Mouse (Mus musculus): ENCODE measurements at regions not wholly inside any gene's neighbourhood (a gene's known extent, or its start where the extent isn't known, plus 50 kb on each side); places are given as distances from the start of the nearest gene placed in this dataset.

GRCm38 (mm10) chr16:73117338-73117737, 809.2 kb downstream of the Robo1 start:
- 78% methylated on average over 2 of the region's 2 CpGs for WGBS (ENCODE audit: insufficient replicate concordance)
- ATAC-seq (replicated peaks; ENCODE audit: insufficient number of reproducible peaks, low FRiP score, low TSS enrichment): no peak
- no peaks in the 10 kb centered on the region for H3K9me3 ChIP-seq (replicated peaks; ENCODE audit: control insufficient read depth, low read length)
- no peaks in the 10 kb centered on the region for H3K36me3 ChIP-seq (ENCODE audit: control insufficient read depth, insufficient read depth, low read length)
- no peak overlapping the region for H3K4me2 ChIP-seq
- H3K4me3 ChIP-seq (ENCODE audit: low read depth, low read length): no peak overlapping the region
- no peak overlapping the region for H3K27ac ChIP-seq (ENCODE audit: low read depth, low read length)
- H3K27me3 ChIP-seq (ENCODE audit: control insufficient read depth, insufficient read depth, low read length): no peaks in the 10 kb centered on the region
- no peaks in the 10 kb centered on the region for H3K4me1 ChIP-seq (ENCODE audit: control insufficient read depth, insufficient read depth, low read length)
- no peak overlapping the region for H3K9ac ChIP-seq (ENCODE audit: low read depth, low read length)

DNA sequence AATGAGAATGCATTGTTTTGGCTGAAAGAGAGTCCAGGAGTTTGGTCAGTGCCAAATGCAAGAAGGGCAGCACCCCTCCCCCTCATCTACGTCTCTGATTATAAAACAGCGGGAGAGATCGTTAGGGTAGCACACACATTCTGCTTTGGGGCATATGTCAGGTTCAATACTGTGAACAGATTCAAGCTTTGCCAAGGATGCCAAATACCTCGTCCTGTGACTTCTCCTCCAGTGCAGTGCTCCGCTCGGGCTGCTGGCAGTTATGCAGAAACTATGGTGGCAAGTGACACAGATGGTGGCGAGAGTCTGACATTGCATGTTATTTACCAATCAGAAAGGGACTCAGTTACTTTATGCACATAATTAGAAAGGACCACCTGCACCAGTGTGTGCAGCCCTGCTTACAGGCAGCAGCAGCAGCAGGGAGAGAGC, 799.9 kb downstream of the Robo1 start:
- no peak overlapping the region for H3K27ac ChIP-seq (ENCODE audit: low read depth, low read length)
- no peaks in the 10 kb centered on the region for H3K4me1 ChIP-seq (ENCODE audit: control insufficient read depth, insufficient read depth, low read length)
- no peaks in the 10 kb centered on the region for H3K36me3 ChIP-seq (ENCODE audit: control insufficient read depth, insufficient read depth, low read length)
- H3K27me3 ChIP-seq (ENCODE audit: control insufficient read depth, insufficient read depth, low read length): no peaks in the 10 kb centered on the region
- 81% methylated on average over 7 of the region's 7 CpGs for WGBS (ENCODE audit: insufficient replicate concordance)
- H3K9ac ChIP-seq (ENCODE audit: low read depth, low read length): no peak overlapping the region
- H3K4me2 ChIP-seq: no peak overlapping the region
- H3K4me3 ChIP-seq (ENCODE audit: low read depth, low read length): no peak overlapping the region
- no peaks in the 10 kb centered on the region for H3K9me3 ChIP-seq (replicated peaks; ENCODE audit: control insufficient read depth, low read length)
- no peak for ATAC-seq (replicated peaks; ENCODE audit: insufficient number of reproducible peaks, low FRiP score, low TSS enrichment)

DNA sequence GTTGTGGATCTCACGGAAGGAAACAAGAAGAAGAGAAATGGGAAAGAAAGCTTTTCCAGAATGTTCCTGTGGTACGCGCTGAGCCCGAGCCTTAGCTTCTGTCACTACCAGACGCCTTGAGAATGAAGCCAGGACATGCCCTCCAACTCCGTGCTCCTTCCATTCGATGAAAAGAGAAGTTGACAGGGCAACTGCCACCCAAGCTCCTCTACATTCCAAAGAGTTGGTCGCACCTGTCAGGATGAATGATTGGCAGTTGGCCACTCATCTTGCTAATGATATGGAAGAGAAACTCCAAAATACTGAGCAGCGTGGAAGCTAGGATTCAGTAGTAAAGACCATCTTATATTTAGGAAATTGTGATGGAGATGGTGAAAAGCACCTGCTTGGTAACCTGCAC, 799.5 kb downstream of the Robo1 start:
- WGBS (ENCODE audit: insufficient replicate concordance): 88% methylated on average over 9 of the region's 9 CpGs
- H3K36me3 ChIP-seq (ENCODE audit: control insufficient read depth, insufficient read depth, low read length): no peaks in the 10 kb centered on the region
- ATAC-seq (replicated peaks; ENCODE audit: insufficient number of reproducible peaks, low FRiP score, low TSS enrichment): no peak
- no peak overlapping the region for H3K4me2 ChIP-seq
- H3K4me1 ChIP-seq (ENCODE audit: control insufficient read depth, insufficient read depth, low read length): no peaks in the 10 kb centered on the region
- H3K9me3 ChIP-seq (replicated peaks; ENCODE audit: control insufficient read depth, low read length): no peaks in the 10 kb centered on the region
- no peak overlapping the region for H3K27ac ChIP-seq (ENCODE audit: low read depth, low read length)
- no peak overlapping the region for H3K4me3 ChIP-seq (ENCODE audit: low read depth, low read length)
- H3K27me3 ChIP-seq (ENCODE audit: control insufficient read depth, insufficient read depth, low read length): no peaks in the 10 kb centered on the region
- no peak overlapping the region for H3K9ac ChIP-seq (ENCODE audit: low read depth, low read length)

DNA sequence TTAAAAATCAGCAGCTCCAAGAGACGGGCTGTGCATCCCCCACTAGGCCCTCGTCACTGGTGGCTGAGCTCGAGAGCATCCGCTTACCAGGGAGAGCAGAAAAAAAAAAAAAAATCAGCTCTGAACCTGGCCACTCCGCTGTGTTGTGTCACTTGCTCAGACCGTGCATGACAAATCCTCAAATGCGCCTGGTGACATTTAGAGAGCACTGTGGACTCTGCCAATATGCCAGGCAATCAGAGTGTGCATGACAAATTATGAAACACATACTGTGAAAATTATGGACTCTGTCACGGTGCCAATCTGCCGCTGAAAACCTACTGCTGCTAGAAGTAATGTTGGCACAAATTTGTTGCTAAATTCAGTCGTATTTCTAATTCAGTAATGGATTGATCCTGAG, 797.4 kb downstream of the Robo1 start:
- WGBS (ENCODE audit: insufficient replicate concordance): 69% methylated on average over 10 of the region's 10 CpGs
- H3K4me3 ChIP-seq (ENCODE audit: low read depth, low read length): no peak overlapping the region
- H3K9me3 ChIP-seq (replicated peaks; ENCODE audit: control insufficient read depth, low read length): no peaks in the 10 kb centered on the region
- no peak overlapping the region for H3K4me2 ChIP-seq
- no peaks in the 10 kb centered on the region for H3K36me3 ChIP-seq (ENCODE audit: control insufficient read depth, insufficient read depth, low read length)
- H3K9ac ChIP-seq (ENCODE audit: low read depth, low read length): no peak overlapping the region
- ATAC-seq (replicated peaks; ENCODE audit: insufficient number of reproducible peaks, low FRiP score, low TSS enrichment): no peak
- no peaks in the 10 kb centered on the region for H3K27me3 ChIP-seq (ENCODE audit: control insufficient read depth, insufficient read depth, low read length)
- H3K4me1 ChIP-seq (ENCODE audit: control insufficient read depth, insufficient read depth, low read length): no peaks in the 10 kb centered on the region
- no peak overlapping the region for H3K27ac ChIP-seq (ENCODE audit: low read depth, low read length)

GRCm38 (mm10) chr16:73100273-73100672, 792.2 kb downstream of the Robo1 start:
- Histone ChIP-seq H3K4me3 (ENCODE audit: low read depth, low read length) (no peak overlapping the region), H3K4me2 (no peak overlapping the region), H3K27ac (ENCODE audit: low read depth, low read length) (no peak overlapping the region), H3K9me3 (replicated peaks; ENCODE audit: control insufficient read depth, low read length) (no peaks in the 10 kb centered on the region), H3K9ac (ENCODE audit: low read depth, low read length) (no peak overlapping the region), H3K4me1 (ENCODE audit: control insufficient read depth, insufficient read depth, low read length) (no peaks in the 10 kb centered on the region), H3K36me3 (ENCODE audit: control insufficient read depth, insufficient read depth, low read length) (no peaks in the 10 kb centered on the region), H3K27me3 (ENCODE audit: control insufficient read depth, insufficient read depth, low read length) (no peaks in the 10 kb centered on the region)
- WGBS (ENCODE audit: insufficient replicate concordance): 78% methylated on average over 8 of the region's 8 CpGs
- no peak for ATAC-seq (replicated peaks; ENCODE audit: insufficient number of reproducible peaks, low FRiP score, low TSS enrichment)

DNA sequence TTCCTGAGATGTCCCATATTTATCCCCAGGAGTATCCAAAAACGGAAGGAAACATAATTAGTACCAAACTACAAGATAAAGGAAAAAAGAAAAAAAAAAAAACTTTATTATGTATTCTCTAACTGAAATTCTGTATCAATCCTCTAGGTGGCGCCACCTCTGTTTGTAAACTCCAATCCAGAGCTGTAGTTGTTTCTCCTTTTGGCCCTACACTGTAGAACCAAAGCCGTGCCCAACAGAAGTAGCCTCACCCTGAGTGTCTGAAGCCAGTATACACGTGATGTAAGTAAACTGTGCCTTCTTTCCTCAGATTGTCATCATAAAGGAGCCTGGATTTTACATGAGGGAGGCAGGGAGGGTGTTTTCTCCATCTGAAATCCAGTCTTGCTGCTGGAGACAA, 790.7 kb downstream of the Robo1 start:
- no peaks in the 10 kb centered on the region for H3K36me3 ChIP-seq (ENCODE audit: control insufficient read depth, insufficient read depth, low read length)
- H3K4me1 ChIP-seq (ENCODE audit: control insufficient read depth, insufficient read depth, low read length): no peaks in the 10 kb centered on the region
- no peak overlapping the region for H3K27ac ChIP-seq (ENCODE audit: low read depth, low read length)
- no peaks in the 10 kb centered on the region for H3K27me3 ChIP-seq (ENCODE audit: control insufficient read depth, insufficient read depth, low read length)
- H3K9me3 ChIP-seq (replicated peaks; ENCODE audit: control insufficient read depth, low read length): no peaks in the 10 kb centered on the region
- ATAC-seq (replicated peaks; ENCODE audit: insufficient number of reproducible peaks, low FRiP score, low TSS enrichment): no peak
- 23% methylated on average over 4 of the region's 4 CpGs for WGBS (ENCODE audit: insufficient replicate concordance)
- no peak overlapping the region for H3K9ac ChIP-seq (ENCODE audit: low read depth, low read length)
- H3K4me3 ChIP-seq (ENCODE audit: low read depth, low read length): no peak overlapping the region
- H3K4me2 ChIP-seq: no peak overlapping the region

- Histone ChIP-seq H3K9me3 (replicated peaks; ENCODE audit: control insufficient read depth, low read length) (no peaks in the 10 kb centered on the region), H3K4me3 (ENCODE audit: low read depth, low read length) (no peak overlapping the region), H3K4me1 (ENCODE audit: control insufficient read depth, insufficient read depth, low read length) (no peaks in the 10 kb centered on the region), H3K27me3 (ENCODE audit: control insufficient read depth, insufficient read depth, low read length) (no peaks in the 10 kb centered on the region), H3K4me2 (peak overlapping the region; percentile 34), H3K36me3 (ENCODE audit: control insufficient read depth, insufficient read depth, low read length) (no peaks in the 10 kb centered on the region), H3K27ac (ENCODE audit: low read depth, low read length) (no peak overlapping the region), H3K9ac (ENCODE audit: low read depth, low read length) (no peak overlapping the region)
- ATAC-seq (replicated peaks; ENCODE audit: insufficient number of reproducible peaks, low FRiP score, low TSS enrichment): no peak
- WGBS (ENCODE audit: insufficient replicate concordance): 40% methylated on average over 14 of the region's 14 CpGs
Measured at GRCm38 (mm10) chr16:73097176-73097575, 789.1 kb downstream of the Robo1 start.

- no peak for ATAC-seq (replicated peaks; ENCODE audit: insufficient number of reproducible peaks, low FRiP score, low TSS enrichment)
- no peak overlapping the region for H3K27ac ChIP-seq (ENCODE audit: low read depth, low read length)
- peak overlapping the region; percentile 34 for H3K4me2 ChIP-seq
Measured at GRCm38 (mm10) chr16:73096091-73097083, 788.3 kb downstream of the Robo1 start.

More at GRCm38 (mm10) chr16:73096091-73097083, 788.3 kb downstream of the Robo1 start:
- WGBS (ENCODE audit: insufficient replicate concordance): 23% methylated on average over 8 of the region's 8 CpGs
- no peaks in the 10 kb centered on the region for H3K36me3 ChIP-seq (ENCODE audit: control insufficient read depth, insufficient read depth, low read length)
- no peaks in the 10 kb centered on the region for H3K4me1 ChIP-seq (ENCODE audit: control insufficient read depth, insufficient read depth, low read length)
- H3K9me3 ChIP-seq (replicated peaks; ENCODE audit: control insufficient read depth, low read length): no peaks in the 10 kb centered on the region
- H3K9ac ChIP-seq (ENCODE audit: low read depth, low read length): no peak overlapping the region
- H3K27me3 ChIP-seq (ENCODE audit: control insufficient read depth, insufficient read depth, low read length): no peaks in the 10 kb centered on the region
- no peak overlapping the region for H3K4me3 ChIP-seq (ENCODE audit: low read depth, low read length)
